In the genomic region with DNA sequence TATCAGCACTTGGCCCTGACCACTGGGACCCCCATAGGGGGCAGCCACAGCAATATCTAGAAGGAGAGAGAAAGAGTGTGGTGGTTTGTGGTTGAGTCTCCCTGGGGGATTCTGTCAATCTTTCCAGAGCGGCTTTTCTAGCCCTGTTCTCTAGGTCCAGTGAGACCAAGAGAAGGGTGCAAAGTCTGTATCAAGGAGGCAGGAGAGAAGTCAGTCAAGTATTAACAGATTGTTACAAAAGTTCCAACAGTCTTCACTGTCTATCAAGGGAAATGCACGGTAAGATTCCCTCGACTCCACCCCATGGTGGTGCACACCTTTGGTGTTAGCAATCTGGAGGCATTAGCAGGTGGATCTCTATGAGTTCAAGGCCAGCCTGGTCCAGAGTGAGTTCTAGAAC, we compare ENCODE assay signal across 15 mouse cellular contexts. TPM values are rescaled to one million over a fixed set of nuclear protein-coding genes. Genes with fewer than 3 reads are reported as not detected.
DNase-seq lines count a peak whose midpoint lies in the region; ATAC-seq lines count a peak whose summit lies in the region.
"Had no signal": no experiment of that assay in that cellular context is flagged by ENCODE, and none has a peak within 500 bp of the region (broad histone marks: within the 10 kb centered on the region; RNA-seq: fewer than 3 reads in every experiment).

No protein-coding gene starts in this region.

- peak; percentile 71 for DNase-seq in kidney, adult 11 months
- DNase-seq in kidney, postnatal 4 days: no peak
- peak; percentile 82 for DNase-seq in kidney, adult 9 months
- no peak for DNase-seq in kidney, postnatal 10 days
- peak; percentile 51 for DNase-seq in kidney, postnatal 14 days
- no peak for DNase-seq in adrenal gland, postnatal 25 days
- DNase-seq: adrenal gland, postnatal 10 days; B cell, adult 2 months; cerebellum, adult 2 months; cerebellum, postnatal 10 days; gastrocnemius, postnatal 36 days; heart, postnatal 36 days had no signal

- ATAC-seq in megakaryocyte, adult 5-6 weeks (ENCODE audit: poor library complexity, severe bottlenecking): no peak
- ATAC-seq: CD4-positive, CD25-positive, alpha-beta regulatory T cell, adult 4 months; forebrain, embryonic 14.5 days had no signal

RNA-seq across cellular contexts. Expression of a gene that starts 8.2 kb away (rescaled TPM):
- 2.2 and 4.7 TPM in 2 replicates for total RNA-seq in adrenal gland, postnatal 25 days (2021)
- 13.2 and 16.0 TPM in 2 replicates for total RNA-seq in megakaryocyte, adult 5-6 weeks (2015)
- 13.2 and 17.9 TPM in 2 replicates for total RNA-seq in megakaryocyte, adult 5-6 weeks (2017)

RNA-seq across cellular contexts. Expression of a gene that starts 14.3 kb away (rescaled TPM):
- total RNA-seq in adrenal gland, postnatal 25 days (2021): 4.3 and 8.7 TPM in 2 replicates
- total RNA-seq in megakaryocyte, adult 5-6 weeks (2015): 0.09 TPM in 1 of 2 replicates, not detected in the other
- not detected in 2 replicates for total RNA-seq in megakaryocyte, adult 5-6 weeks (2017)

RNA-seq across cellular contexts. Expression of a gene that starts 31.6 kb away (rescaled TPM):
- total RNA-seq in adrenal gland, postnatal 25 days (2021): 198 and 230 TPM in 2 replicates
- total RNA-seq in megakaryocyte, adult 5-6 weeks (2015): 509 and 566 TPM in 2 replicates
- 201 and 225 TPM in 2 replicates for total RNA-seq in megakaryocyte, adult 5-6 weeks (2017)

RNA-seq across cellular contexts. Expression of a gene that starts 54.0 kb away (rescaled TPM):
- total RNA-seq in adrenal gland, postnatal 25 days (2021): 439 and 629 TPM in 2 replicates
- total RNA-seq in megakaryocyte, adult 5-6 weeks (2015): 41.5 and 47.5 TPM in 2 replicates
- 20.5 and 22.8 TPM in 2 replicates for total RNA-seq in megakaryocyte, adult 5-6 weeks (2017)

Comparison
In these comparisons a context has a peak if more than half of its experiments do, and no peak if none do; other contexts are left out.
1. DNase-seq: peak in kidney, adult 11 months (single experiment), kidney, adult 9 months (single experiment) and kidney, postnatal 14 days (single experiment); none in kidney, postnatal 4 days (0 of 2), kidney, postnatal 10 days (single experiment) and adrenal gland, postnatal 25 days (single experiment).